Mouse (Mus musculus) forebrain, embryonic 16.5 days (tissue): ENCODE measurements around the gene Ckap2l. TPM values are rescaled to one million over a fixed set of nuclear protein-coding genes. Genes with fewer than 3 reads are reported as not detected.

ENCODE experiments used
- ATAC-seq: fragments of 200-750 bp; cut with Nextera tagmentation; 2 replicates; pipeline ENCODE4 v1.8.0; 2017; ENCODE audit warnings: mild to moderate bottlenecking, moderate library complexity
- H3K27ac ChIP-seq: fragments of 300-500 bp; sonication (generic); 2 replicates; pipeline ENCODE4 v1.5.1; 2014; ENCODE audit warnings: low read length, control low read depth
- H3K27me3 ChIP-seq: fragments of 300-500 bp; sonication (generic); replicated peaks from 2 replicates; pipeline ENCODE4 v1.6.1; 2014; ENCODE audit warnings: low read length; ENCODE audit not compliant: control insufficient read depth, insufficient read depth
- H3K36me3 ChIP-seq: fragments of 300-500 bp; sonication (generic); 2 replicates; pipeline ENCODE4 v1.6.1; 2014; ENCODE audit not compliant: control insufficient read depth, insufficient read depth
- H3K4me1 ChIP-seq: fragments of 300-500 bp; sonication (generic); replicated peaks from 2 replicates; pipeline ENCODE4 v1.6.1; 2014; ENCODE audit warnings: low read length; ENCODE audit not compliant: control insufficient read depth, insufficient read depth
- H3K4me2 ChIP-seq: fragments of 300-500 bp; sonication (generic); 2 replicates; pipeline ENCODE4 v1.6.1; 2014; ENCODE audit warnings: mild to moderate bottlenecking, low read length, control low read depth
- H3K4me3 ChIP-seq: fragments of 300-500 bp; sonication (generic); replicated peaks from 2 replicates; pipeline ENCODE4 v1.5.1; 2014; ENCODE audit warnings: mild to moderate bottlenecking, low read length, control low read depth
- H3K9ac ChIP-seq: fragments of 300-500 bp; sonication (generic); replicated peaks from 2 replicates; pipeline ENCODE4 v1.6.1; 2014; ENCODE audit warnings: low read depth, low read length, control low read depth
- H3K9me3 ChIP-seq: fragments of 300-500 bp; sonication (generic); 2 replicates; pipeline ENCODE4 v1.6.1; 2016; ENCODE audit warnings: low read length; ENCODE audit not compliant: control insufficient read depth
- WGBS: fragments of 180-500 bp; shearing (Covaris S2); extraction: QIAGEN DNeasy Blood & Tissue Kit; methylation state at CpG from one replicate; pipeline ENCODE4 v1.1.7; 2014; 5-methylcytosine and 5-hydroxymethylcytosine counted together
- polyA plus RNA-seq: library from polyadenylated mRNA; unstranded; fragments of >200 nt; fragmentation: Nextera tagmentation; extraction: Ambion mirVana; gene quantifications from 2 replicates; pipeline ENCODE4 v1.2.1, GENCODE M21; 2015

The Ckap2l gene
- 17.6 and 23.9 TPM in 2 replicates for polyA plus RNA-seq

DNA sequence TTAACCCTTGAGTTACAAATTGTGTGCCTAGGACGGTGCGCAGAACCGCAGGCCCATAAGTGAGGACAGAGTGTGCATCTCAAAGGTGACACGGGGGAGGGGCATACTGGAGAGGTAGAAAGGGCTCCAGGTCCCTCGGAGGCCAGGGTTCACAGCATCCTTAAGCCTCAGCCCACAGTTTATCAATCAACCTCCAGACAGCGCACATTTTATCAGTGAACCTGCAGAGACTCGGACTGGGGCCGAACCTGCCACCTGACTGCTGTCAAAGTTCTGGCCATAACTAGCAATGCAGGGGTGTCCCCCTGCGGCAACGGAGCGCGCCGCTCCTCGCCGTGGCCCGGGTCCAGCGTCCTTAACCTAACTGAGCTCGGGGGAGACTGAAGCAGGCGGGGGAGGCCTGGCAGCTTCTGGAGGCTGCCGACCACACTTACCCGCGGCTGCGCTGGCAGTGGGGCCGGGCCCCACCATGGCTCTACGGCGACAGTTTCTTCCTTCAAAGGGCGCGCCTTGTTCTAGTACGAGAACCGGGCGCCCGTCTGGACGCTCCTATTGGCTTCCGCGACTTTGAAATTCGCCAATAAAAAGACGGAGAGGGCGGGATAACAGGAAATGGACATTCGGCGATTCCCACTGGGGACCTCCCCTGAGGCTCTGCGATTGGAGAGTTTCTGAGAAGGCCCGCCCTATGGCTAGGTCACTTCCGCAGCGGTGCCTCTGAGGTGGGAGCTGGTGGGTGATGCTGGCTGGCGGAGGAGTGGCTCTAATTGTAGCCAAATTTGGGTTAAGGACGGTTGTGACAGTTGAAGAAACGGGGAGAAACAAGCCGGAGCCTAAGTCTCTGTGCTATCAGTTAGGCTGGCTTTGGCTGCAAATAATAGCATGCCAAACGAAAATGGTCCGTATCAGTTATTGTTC lies at the start of gene Ckap2l:
Gene Ckap2l, minus strand, starts transcription at position 542 of the 918 bp plus-strand sequence.
- H3K4me3 ChIP-seq = peak within 1 kb of the TSS; percentile 88
- under 1% methylated on average over 50 of the region's 50 CpGs for WGBS
- peaks cover 16% of the 10 kb centered on the region for H3K4me1 ChIP-seq
- no peaks in the 10 kb centered on the region for H3K36me3 ChIP-seq
- H3K27ac ChIP-seq = peak within 1 kb of the TSS; percentile 94
- no peaks in the 10 kb centered on the region for H3K9me3 ChIP-seq
- ATAC-seq = peak; percentile 100
- H3K4me2 ChIP-seq = peak within 1 kb of the TSS; percentile 81
- no peaks in the 10 kb centered on the region for H3K27me3 ChIP-seq
- peak within 1 kb of the TSS; percentile 71 for H3K9ac ChIP-seq

GRCm38 (mm10) chr2:129338138-129338621 lies 41.2 kb upstream of the Ckap2l start:
- 72% methylated on average over 6 of the region's 6 CpGs for WGBS

DNA sequence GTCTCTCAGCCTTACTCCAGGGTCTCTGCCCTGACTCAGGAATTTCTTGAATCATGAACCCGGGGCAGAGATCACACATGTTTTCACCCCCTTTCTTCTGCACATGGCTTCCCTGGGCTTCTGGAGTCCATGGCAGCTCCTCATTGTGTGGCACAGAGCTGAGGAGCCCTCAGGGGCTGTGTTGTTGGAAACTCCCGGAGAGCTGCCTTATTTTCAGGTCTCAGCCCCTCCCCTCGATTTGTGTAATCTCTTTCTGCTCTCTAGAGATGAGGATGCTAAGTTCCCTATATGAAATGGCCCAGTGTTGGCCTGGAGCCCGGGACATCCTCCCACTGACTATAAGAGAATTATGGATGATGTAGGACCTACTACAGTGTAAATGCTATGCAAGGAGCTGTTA lies 36.5 kb upstream of the Ckap2l start:
- H3K9ac ChIP-seq = no peak overlapping the region
- H3K27ac ChIP-seq = no peak overlapping the region
- no peak overlapping the region for H3K4me3 ChIP-seq
- H3K4me2 ChIP-seq = no peak overlapping the region
- H3K4me1 ChIP-seq = no peaks in the 10 kb centered on the region
- no peaks in the 10 kb centered on the region for H3K27me3 ChIP-seq
- H3K9me3 ChIP-seq = no peaks in the 10 kb centered on the region
- no peaks in the 10 kb centered on the region for H3K36me3 ChIP-seq
- WGBS = 49% methylated on average over 4 of the region's 4 CpGs
- no peak for ATAC-seq

More at GRCm38 (mm10) chr2:129338138-129338621, 41.2 kb upstream of the Ckap2l start:
- H3K4me2 ChIP-seq = no peak overlapping the region
- H3K27me3 ChIP-seq = no peaks in the 10 kb centered on the region
- no peaks in the 10 kb centered on the region for H3K4me1 ChIP-seq
- no peak for ATAC-seq
- H3K9me3 ChIP-seq = 0 out of 2 replicates have a peak, but pooled peaks cover 3% of the 10 kb centered on the region
- H3K27ac ChIP-seq = no peak overlapping the region
- H3K4me3 ChIP-seq = no peak overlapping the region
- H3K36me3 ChIP-seq = no peaks in the 10 kb centered on the region
- no peak overlapping the region for H3K9ac ChIP-seq

- no peaks in the 10 kb centered on the region for H3K27me3 ChIP-seq
- H3K27ac ChIP-seq = no peak overlapping the region
- WGBS = 92% methylated on average over 13 of the region's 13 CpGs
Observed at GRCm38 (mm10) chr2:129330540-129330939, 33.5 kb upstream of the Ckap2l start.

GRCm38 (mm10) chr2:129330024-129330423 lies 33.0 kb upstream of the Ckap2l start:
- H3K27ac ChIP-seq = no peak overlapping the region
- no peak overlapping the region for H3K4me3 ChIP-seq
- no peaks in the 10 kb centered on the region for H3K27me3 ChIP-seq
- ATAC-seq = no peak
- H3K4me2 ChIP-seq = no peak overlapping the region
- no peaks in the 10 kb centered on the region for H3K36me3 ChIP-seq
- 0 out of 2 replicates have a peak, but pooled peaks cover 2% of the 10 kb centered on the region for H3K9me3 ChIP-seq
- no peak overlapping the region for H3K9ac ChIP-seq
- H3K4me1 ChIP-seq = no peaks in the 10 kb centered on the region
- 76% methylated on average over 7 of the region's 7 CpGs for WGBS

More at GRCm38 (mm10) chr2:129330540-129330939, 33.5 kb upstream of the Ckap2l start:
- ATAC-seq = no peak
- H3K4me1 ChIP-seq = no peaks in the 10 kb centered on the region
- H3K9ac ChIP-seq = no peak overlapping the region
- 0 out of 2 replicates have a peak, but pooled peaks cover under 1% of the 10 kb centered on the region for H3K9me3 ChIP-seq
- H3K4me3 ChIP-seq = no peak overlapping the region
- no peaks in the 10 kb centered on the region for H3K36me3 ChIP-seq
- H3K4me2 ChIP-seq = no peak overlapping the region

DNA sequence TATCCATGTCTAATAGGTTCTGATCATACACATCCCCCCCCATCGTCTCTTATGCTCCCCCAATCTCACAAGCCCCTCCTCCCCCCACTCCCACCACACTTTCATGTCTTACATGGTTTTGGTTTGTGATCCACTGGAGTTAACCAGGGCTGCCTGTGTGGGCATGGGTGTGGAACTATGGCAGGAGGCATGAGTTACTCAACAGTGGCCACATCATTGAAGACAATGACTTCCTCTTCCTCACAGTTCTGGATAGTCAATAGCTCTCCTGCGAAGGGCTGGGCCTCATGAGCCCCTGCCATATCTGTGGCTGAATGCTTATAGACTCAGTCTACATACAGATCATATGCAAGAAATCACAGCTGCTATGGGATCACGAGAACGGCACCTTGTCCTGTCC lies 31.2 kb upstream of the Ckap2l start:
- H3K36me3 ChIP-seq = no peaks in the 10 kb centered on the region
- H3K9ac ChIP-seq = no peak overlapping the region
- no peaks in the 10 kb centered on the region for H3K27me3 ChIP-seq
- no peak overlapping the region for H3K4me2 ChIP-seq
- 85% methylated on average over 4 of the region's 4 CpGs for WGBS
- H3K9me3 ChIP-seq = 0 out of 2 replicates have a peak, but pooled peaks cover 2% of the 10 kb centered on the region
- H3K4me3 ChIP-seq = no peak overlapping the region
- ATAC-seq = no peak
- no peak overlapping the region for H3K27ac ChIP-seq
- no peaks in the 10 kb centered on the region for H3K4me1 ChIP-seq

DNA sequence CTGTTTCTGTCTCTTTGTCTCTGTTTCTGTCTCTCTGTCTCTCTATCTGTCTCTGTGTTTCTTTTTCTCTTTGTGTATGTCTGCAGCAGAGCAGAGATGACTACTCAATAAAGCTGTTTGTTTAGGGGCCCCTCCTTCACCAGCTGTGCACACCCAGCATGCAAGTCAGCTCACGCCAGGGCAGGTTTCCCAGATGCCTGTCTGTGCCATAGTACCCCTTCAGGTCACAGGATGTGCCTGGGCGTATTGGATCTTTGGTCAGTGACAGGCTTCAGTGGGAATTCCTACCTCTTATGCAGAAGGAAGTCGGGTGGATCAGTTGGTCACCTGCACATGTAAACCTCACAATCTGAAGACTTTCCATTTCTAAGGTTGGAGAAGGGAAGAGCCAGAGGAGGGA lies 27.2 kb upstream of the Ckap2l start:
- Histone ChIP-seq H3K4me1 (no peaks in the 10 kb centered on the region), H3K4me3 (no peak overlapping the region), H3K27ac (no peak overlapping the region), H3K9ac (no peak overlapping the region), H3K36me3 (no peaks in the 10 kb centered on the region), H3K9me3 (0 out of 2 replicates have a peak, but pooled peaks cover 2% of the 10 kb centered on the region), H3K4me2 (no peak overlapping the region), H3K27me3 (no peaks in the 10 kb centered on the region)
- no peak for ATAC-seq
- 85% methylated on average over 3 of the region's 3 CpGs for WGBS

GRCm38 (mm10) chr2:129322117-129322635 lies 25.2 kb upstream of the Ckap2l start:
- H3K4me1 ChIP-seq = no peaks in the 10 kb centered on the region
- H3K27ac ChIP-seq = no peak overlapping the region
- H3K27me3 ChIP-seq = no peaks in the 10 kb centered on the region
- ATAC-seq = no peak
- H3K4me2 ChIP-seq = no peak overlapping the region
- no peak overlapping the region for H3K4me3 ChIP-seq
- WGBS = 79% methylated on average over 1 of the region's 1 CpGs
- no peak overlapping the region for H3K9ac ChIP-seq
- 0 out of 2 replicates have a peak, but pooled peaks cover 2% of the 10 kb centered on the region for H3K9me3 ChIP-seq
- no peaks in the 10 kb centered on the region for H3K36me3 ChIP-seq

DNA sequence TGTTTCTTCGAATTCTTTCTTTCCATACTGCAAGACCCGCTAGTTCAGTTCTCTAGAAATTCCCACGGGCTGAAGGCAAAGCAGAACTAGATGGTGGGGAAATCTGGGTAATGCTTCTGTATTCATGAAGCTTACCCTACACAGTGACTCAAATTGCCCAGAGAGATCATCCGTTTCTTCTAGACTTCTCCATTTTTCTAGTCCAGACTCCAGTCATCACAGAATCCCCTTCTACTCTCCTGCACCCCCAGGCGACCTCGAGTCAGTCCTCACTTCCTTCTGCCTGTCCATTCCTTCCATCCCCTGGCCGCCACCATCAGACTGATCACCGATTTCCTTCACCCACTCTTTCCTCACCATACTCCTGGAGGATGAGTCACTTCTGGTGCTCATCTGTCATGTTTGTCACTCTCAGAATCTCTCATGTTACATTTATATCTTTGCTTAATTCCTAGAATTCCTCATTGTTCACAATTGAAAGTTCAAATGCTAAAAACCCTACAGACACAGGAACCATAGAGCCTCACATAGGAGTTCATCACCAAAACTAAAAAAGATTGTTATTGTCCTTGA lies 23.1 kb upstream of the Ckap2l start:
- Histone ChIP-seq H3K27ac (no peak overlapping the region), H3K9me3 (no peaks in the 10 kb centered on the region), H3K36me3 (no peaks in the 10 kb centered on the region), H3K4me2 (no peak overlapping the region), H3K4me3 (no peak overlapping the region), H3K4me1 (no peaks in the 10 kb centered on the region), H3K9ac (no peak overlapping the region), H3K27me3 (no peaks in the 10 kb centered on the region)
- 87% methylated on average over 8 of the region's 8 CpGs for WGBS
- no peak for ATAC-seq
